Mouse (Mus musculus): Measurements from ENCODE around the gene Stx8.

DNA sequence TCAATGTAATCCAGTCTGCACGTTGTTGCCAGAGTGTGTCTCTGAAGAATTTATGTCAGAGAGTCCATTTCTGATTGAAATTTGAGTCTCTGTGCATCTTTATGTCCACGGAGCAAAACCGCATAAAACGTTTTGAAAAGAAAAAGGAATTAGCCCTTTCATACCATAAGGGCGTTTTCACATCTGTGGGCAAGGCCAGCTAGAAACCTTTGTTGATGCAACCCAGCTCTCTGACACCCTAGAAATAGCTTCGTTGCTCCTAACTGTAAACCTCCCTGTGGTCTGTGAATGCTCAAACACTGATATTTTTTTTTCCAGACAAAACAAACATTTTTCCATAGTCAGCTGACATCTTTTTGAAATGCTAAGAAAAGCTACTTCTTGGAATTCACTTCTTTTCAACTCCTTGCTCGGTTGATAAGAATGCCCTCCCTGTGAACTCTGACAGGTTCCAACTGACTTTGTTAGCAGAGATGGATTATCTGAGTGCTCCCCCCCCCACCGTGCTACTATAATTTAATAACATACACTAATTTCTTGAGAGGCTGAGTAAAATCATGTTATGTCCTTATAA is 40.3 kb downstream of the Stx8 start:
- TF ChIP-seq CTCF (IDR thresholded peaks at IDR 0.05; ENCODE audit: insufficient read depth, low read length): no peak
- TF ChIP-seq POLR2A (IDR thresholded peaks at IDR 0.05; ENCODE audit: borderline replicate concordance, extremely low read depth, low read depth, low read length): no peak
